Mouse (Mus musculus) CH12.LX (cell line): ENCODE measurements at regions not wholly inside any gene's neighbourhood (a gene's known extent, or its start where the extent isn't known, plus 50 kb on each side); places are given as distances from the start of the nearest gene placed in this dataset.

Experiments
- DNase-seq: peaks from one replicate; pipeline ENCODE4 v3.0.0-alpha.2; 2013; ENCODE audit errors: extremely low read depth
- H3K27ac ChIP-seq: 2 replicates; pipeline ENCODE4 v1.5.1; 2012; ENCODE audit warnings: low read depth, mild to moderate bottlenecking, control low read depth, moderate library complexity; ENCODE audit not compliant: insufficient read depth
- H3K27me3 ChIP-seq: replicated peaks from 2 replicates; pipeline ENCODE3; 2012; ENCODE audit warnings: inconsistent platforms
- H3K36me3 ChIP-seq, 2 experiments: replicated peaks in 1 of 2; 2 replicates each; pipeline versions ENCODE3 to v1.6.1; 2012; ENCODE audit warnings: inconsistent platforms in 1 of 2, low read length in 1 of 2, mild to moderate bottlenecking in 1 of 2, mixed read lengths in 1 of 2, moderate library complexity in 1 of 2; ENCODE audit not compliant: control insufficient read depth in 1 of 2, insufficient read depth in 1 of 2
- H3K4me1 ChIP-seq, 2 experiments: 2 replicates each; pipeline ENCODE4 v1.6.1; 2012; ENCODE audit warnings: inconsistent platforms in 1 of 2, moderate library complexity in 1 of 2; ENCODE audit not compliant: insufficient read depth in 2 of 2, control insufficient read depth in 1 of 2
- H3K4me2 ChIP-seq: 2 replicates; pipeline ENCODE4 v1.6.1; 2012; ENCODE audit warnings: low read depth, mild to moderate bottlenecking, control low read depth; ENCODE audit not compliant: poor library complexity, insufficient read depth, severe bottlenecking
- H3K4me3 ChIP-seq, 3 experiments: fragments of 150-350 bp in 1 of 3; sonication (generic) in 1 of 3; replicated peaks in 1 of 3; 2 replicates each; pipeline versions ENCODE3 to v1.5.1; 2011 to 2012; ENCODE audit warnings: low read depth in 2 of 3, low read length in 2 of 3, mild to moderate bottlenecking in 2 of 3, moderate library complexity in 2 of 3, control low read depth in 1 of 3, improper control_type of control experiment in 1 of 3, inconsistent platforms in 1 of 3, mixed read lengths in 1 of 3; ENCODE audit not compliant: poor library complexity in 1 of 3
- H3K79me2 ChIP-seq: replicated peaks from 2 replicates; pipeline ENCODE4 v1.6.1; 2012; ENCODE audit warnings: mild to moderate bottlenecking, moderate library complexity; ENCODE audit not compliant: control insufficient read depth, poor library complexity, insufficient read depth, severe bottlenecking; ENCODE audit errors: extremely low read depth
- H3K9ac ChIP-seq: 2 replicates; pipeline ENCODE4 v1.6.1; 2012; ENCODE audit warnings: low read depth, mild to moderate bottlenecking, control low read depth, moderate library complexity; ENCODE audit not compliant: insufficient read depth
- H3K9me3 ChIP-seq: replicated peaks from 2 replicates; pipeline ENCODE3; 2012; ENCODE audit warnings: low read length, inconsistent platforms, mixed read lengths
- BHLHE40 ChIP-seq: IDR thresholded peaks from 2 replicates; pipeline ENCODE4 v1.6.1; 2011; ENCODE audit warnings: mild to moderate bottlenecking, low read depth, low read length, improper control_type of control experiment
- CHD1 ChIP-seq: IDR thresholded peaks from 2 replicates; pipeline ENCODE4 v1.6.1; 2012; ENCODE audit warnings: low read depth, low read length, improper control_type of control experiment, inconsistent platforms
- CTCF ChIP-seq, 2 experiments: IDR thresholded peaks in 1 of 2; conservative IDR thresholded peaks in 1 of 2; 2 replicates each; pipeline ENCODE4 v1.5.1; 2011 to 2012; ENCODE audit warnings: low read depth in 2 of 2, low read length in 2 of 2, improper control_type of control experiment in 1 of 2, inconsistent platforms in 1 of 2, mild to moderate bottlenecking in 1 of 2, moderate library complexity in 1 of 2
- E2F4 ChIP-seq: IDR thresholded peaks from 2 replicates; pipeline ENCODE4 v1.6.1; 2011; ENCODE audit warnings: low read depth, low read length, improper control_type of control experiment; ENCODE audit not compliant: insufficient replicate concordance
- ELF1 ChIP-seq: IDR thresholded peaks from 2 replicates; pipeline ENCODE4 v1.6.1; 2014; ENCODE audit warnings: low read depth, mild to moderate bottlenecking, inconsistent platforms, low read length, improper control_type of control experiment
- EP300 ChIP-seq: IDR thresholded peaks from 2 replicates; pipeline ENCODE4 v1.6.1; 2011; ENCODE audit warnings: low read length, improper control_type of control experiment
- ETS1 ChIP-seq: conservative IDR thresholded peaks from 2 replicates; pipeline ENCODE4 v1.6.1; 2012; ENCODE audit warnings: low read depth, mild to moderate bottlenecking, inconsistent platforms, low read length, improper control_type of control experiment, moderate library complexity
- HCFC1 ChIP-seq: IDR thresholded peaks from 2 replicates; pipeline ENCODE4 v1.6.1; 2012; ENCODE audit warnings: low read depth, mild to moderate bottlenecking, inconsistent platforms, low read length, improper control_type of control experiment
- IRF4 ChIP-seq: IDR thresholded peaks from 2 replicates; pipeline ENCODE4 v1.6.1; 2014; ENCODE audit warnings: low read depth, mild to moderate bottlenecking, inconsistent platforms, low read length, improper control_type of control experiment
- JUN ChIP-seq: IDR thresholded peaks from 2 replicates; pipeline ENCODE4 v1.6.1; 2011; ENCODE audit warnings: low read depth, mild to moderate bottlenecking, low read length, improper control_type of control experiment, moderate library complexity; ENCODE audit not compliant: insufficient read depth
- JUND ChIP-seq: conservative IDR thresholded peaks from 2 replicates; pipeline ENCODE4 v1.6.1; 2011; ENCODE audit warnings: low read depth, low read length, improper control_type of control experiment
- KAT2A ChIP-seq: IDR thresholded peaks from 2 replicates; pipeline ENCODE4 v1.6.1; 2012; ENCODE audit warnings: low read length, improper control_type of control experiment, inconsistent platforms; ENCODE audit not compliant: insufficient replicate concordance
- MAFK ChIP-seq: IDR thresholded peaks from 2 replicates; pipeline ENCODE4 v1.6.1; 2011; ENCODE audit warnings: low read length, improper control_type of control experiment; ENCODE audit not compliant: insufficient replicate concordance
- MAX ChIP-seq: IDR thresholded peaks from 2 replicates; pipeline ENCODE4 v1.6.1; 2011; ENCODE audit warnings: low read length, improper control_type of control experiment
- MXI1 ChIP-seq: IDR thresholded peaks from 2 replicates; pipeline ENCODE4 v1.6.1; 2011; ENCODE audit warnings: mild to moderate bottlenecking, low read depth, low read length, improper control_type of control experiment
- MYC ChIP-seq: IDR thresholded peaks from 2 replicates; pipeline ENCODE4 v1.6.1; 2011; ENCODE audit warnings: low read depth, mild to moderate bottlenecking, improper control_type of control experiment, low read length
- NELFE ChIP-seq: IDR thresholded peaks from 2 replicates; pipeline ENCODE4 v1.6.1; 2011; ENCODE audit warnings: low read depth, low read length, improper control_type of control experiment
- NRF1 ChIP-seq: IDR thresholded peaks from 2 replicates; pipeline ENCODE4 v1.6.1; 2014; ENCODE audit warnings: low read depth, mild to moderate bottlenecking, inconsistent platforms, low read length, improper control_type of control experiment, moderate library complexity
- RCOR1 ChIP-seq: conservative IDR thresholded peaks from 2 replicates; pipeline ENCODE4 v1.6.1; 2012; ENCODE audit warnings: low read depth, mild to moderate bottlenecking, inconsistent platforms, low read length, improper control_type of control experiment
- SIN3A ChIP-seq: IDR thresholded peaks from 2 replicates; pipeline ENCODE4 v1.6.1; 2012; ENCODE audit warnings: low read length, improper control_type of control experiment, inconsistent platforms
- SMC3 ChIP-seq: IDR thresholded peaks from 2 replicates; pipeline ENCODE4 v1.6.1; 2011; ENCODE audit warnings: low read depth, low read length, improper control_type of control experiment
- TCF12 ChIP-seq: IDR thresholded peaks from 2 replicates; pipeline ENCODE4 v1.6.1; 2014; ENCODE audit warnings: low read depth, mild to moderate bottlenecking, inconsistent platforms, low read length, improper control_type of control experiment
- UBTF ChIP-seq: IDR thresholded peaks from 2 replicates; pipeline ENCODE4 v1.6.1; 2012; ENCODE audit warnings: low read depth, mild to moderate bottlenecking, inconsistent platforms, low read length, improper control_type of control experiment, moderate library complexity
- USF1 ChIP-seq: IDR thresholded peaks from 2 replicates; pipeline ENCODE4 v1.6.1; 2014; ENCODE audit warnings: low read depth, mild to moderate bottlenecking, inconsistent platforms, low read length, improper control_type of control experiment
- USF2 ChIP-seq: conservative IDR thresholded peaks from 2 replicates; pipeline ENCODE4 v1.6.1; 2011; ENCODE audit warnings: low read depth, low read length, improper control_type of control experiment
- ZC3H11A ChIP-seq: IDR thresholded peaks from 2 replicates; pipeline ENCODE4 v1.6.1; 2012; ENCODE audit warnings: low read depth, mild to moderate bottlenecking, inconsistent platforms, low read length, improper control_type of control experiment
- dilution Hi-C: fragments of 300-500 bp; cut with MboI; formaldehyde crosslinking; loops from 2 replicates; pipeline ENCODE4 v1.14.3; 2020; ENCODE audit warnings: low sequenced_read_pairs; ENCODE audit not compliant: extremely low pct_unique_long_range_greater_than_20kb, extremely low pct_ligation_motif_present
- in situ Hi-C: fragments of 300-500 bp; cut with MboI; formaldehyde crosslinking; loops from 3 replicates; pipeline ENCODE4 v1.14.3; 2019; ENCODE audit warnings: low sequenced_read_pairs, low pct_ligation_motif_present, low pct_unique_long_range_greater_than_20kb, mixed read lengths

DNA sequence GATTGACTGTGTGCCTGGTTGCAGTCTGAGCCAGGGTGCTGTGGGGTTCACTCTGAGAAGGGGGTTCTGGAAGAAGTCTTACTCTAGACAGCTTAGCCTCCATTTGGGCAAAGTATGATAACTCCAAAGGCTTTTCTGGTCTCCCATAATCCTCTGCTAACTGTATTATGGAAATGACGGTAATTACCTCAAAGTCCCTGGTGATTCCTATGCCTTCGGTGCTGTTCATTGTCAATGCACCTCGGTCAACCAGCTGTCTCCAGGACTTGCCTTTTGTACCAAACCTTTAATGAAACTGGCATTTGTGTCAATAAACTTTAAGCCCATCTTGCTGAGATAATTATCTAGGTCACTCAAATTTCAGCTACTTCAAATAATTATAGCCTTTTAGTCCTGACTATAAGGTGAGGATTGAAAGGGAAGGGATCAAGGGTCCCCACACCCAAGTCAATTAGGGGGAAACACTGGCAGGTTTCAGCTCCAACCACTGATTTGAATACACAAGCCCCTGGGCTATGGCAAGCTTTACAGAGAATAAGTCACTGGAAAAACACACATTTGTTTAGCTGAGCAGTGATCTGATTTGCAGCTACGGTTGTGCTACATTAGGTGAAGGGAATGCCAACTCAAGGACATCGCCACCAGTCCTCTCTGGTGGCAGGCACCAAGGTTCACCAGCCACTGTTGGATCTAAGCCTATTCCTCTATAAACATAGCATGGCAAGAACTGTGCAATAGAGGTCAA, 177.5 kb downstream of the Cartpt start:
- Histone ChIP-seq H3K27ac (no peak overlapping the region), H3K27me3 (no peaks in the 10 kb centered on the region), H3K9me3 (no peaks in the 10 kb centered on the region), H3K4me3 (no peak overlapping the region), H3K4me1 (peaks cover 6 to 40% of the 10 kb centered on the region in 2 experiments), H3K79me2 (no peaks in the 10 kb centered on the region), H3K36me3 (no peaks in the 10 kb centered on the region), H3K9ac (no peak overlapping the region; the same call in 1 of the 2 replicates), H3K4me2 (peak overlapping the region; percentile 44)
- in situ Hi-C loops, result no loop called here
- peak; percentile 40 for DNase-seq
- dilution Hi-C loops, result no loop called here
- TF ChIP-seq TCF12 (0 out of 2 replicates have a peak, but pooled peaks have one; percentile 23), ETS1 (0 out of 2 replicates have a peak, but pooled peaks have one; percentile 20), IRF4 (0 out of 2 replicates have a peak, but pooled peaks have one; percentile 39), EP300 (peak; percentile 49), RCOR1 (no peak)

DNA sequence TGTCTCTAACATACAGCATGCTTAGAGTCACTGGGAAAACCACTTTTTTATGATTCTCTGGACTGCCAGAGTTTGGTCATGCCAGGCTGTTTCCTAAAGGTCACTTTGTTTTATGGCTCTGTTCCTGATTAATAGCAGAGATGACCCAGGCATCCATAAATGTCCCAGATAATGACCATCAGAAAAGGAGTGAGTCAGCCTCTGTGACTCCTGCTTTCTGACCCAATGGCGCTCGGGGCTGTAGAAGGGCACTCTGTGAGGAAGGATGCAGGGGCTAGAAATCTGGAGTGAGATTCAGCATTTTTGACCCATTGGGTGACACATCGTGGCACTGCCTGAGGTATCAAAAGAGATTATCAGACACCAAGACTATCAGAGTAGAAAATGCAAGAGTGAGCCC, 180.3 kb downstream of the Cartpt start:
- Histone ChIP-seq H3K27me3 (no peaks in the 10 kb centered on the region), H3K4me3 (no peak overlapping the region), H3K9ac (no peak overlapping the region), H3K4me2 (no peak overlapping the region), H3K36me3 (no peaks in the 10 kb centered on the region), H3K27ac (no peak overlapping the region), H3K4me1 (peaks cover 6 to 40% of the 10 kb centered on the region in 2 experiments), H3K9me3 (no peaks in the 10 kb centered on the region), H3K79me2 (no peaks in the 10 kb centered on the region)
- dilution Hi-C loops (no loop called here), in situ Hi-C loops (no loop called here)
- no peak for TF ChIP-seq HCFC1
- no peak for TF ChIP-seq MAFK
- no peak for TF ChIP-seq CHD1
- no peak for TF ChIP-seq CTCF (conservative IDR thresholded peaks at IDR 0.05 in 1 of 2, IDR thresholded peaks at IDR 0.05 in 1 of 2; ENCODE audit: low read depth in 2 of 2, low read length in 2 of 2)
- no peak for TF ChIP-seq BHLHE40
- no peak for TF ChIP-seq MXI1
- TF ChIP-seq UBTF, result no peak
- DNase-seq, result no peak

DNA sequence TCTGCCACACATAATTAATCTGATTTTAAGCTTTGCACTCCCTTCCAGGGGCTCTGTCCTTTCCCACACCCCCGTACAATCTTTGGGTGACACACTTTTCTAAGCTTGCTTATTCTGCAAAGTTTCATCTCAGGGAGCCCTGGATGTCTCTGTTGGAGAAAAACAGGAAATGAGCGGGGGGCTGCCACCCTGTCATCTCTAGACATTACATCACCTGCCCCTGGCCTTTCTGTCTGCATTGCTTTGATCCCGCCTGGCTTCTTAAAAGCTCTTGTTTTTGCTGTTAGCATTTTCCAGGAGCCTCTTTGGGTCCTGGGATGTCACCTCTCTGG, 180.2 kb upstream of the Map1b start:
- Histone ChIP-seq H3K36me3 (no peaks in the 10 kb centered on the region), H3K4me3 (no peak overlapping the region), H3K9ac (no peak overlapping the region), H3K27ac (no peak overlapping the region), H3K4me2 (no peak overlapping the region), H3K27me3 (no peaks in the 10 kb centered on the region), H3K79me2 (no peaks in the 10 kb centered on the region), H3K4me1 (peaks cover 0 to 19% of the 10 kb centered on the region in 2 experiments; a peak in 2 of 4 replicates), H3K9me3 (no peaks in the 10 kb centered on the region)
- in situ Hi-C loops (no loop called here), dilution Hi-C loops (no loop called here)
- DNase-seq, result no peak
- TF ChIP-seq RCOR1 (no peak), SMC3 (no peak), NELFE (no peak), ELF1 (no peak), NRF1 (no peak), KAT2A (no peak), MAX (no peak), USF1 (no peak), SIN3A (no peak), ZC3H11A (no peak), E2F4 (no peak), USF2 (no peak), JUN (no peak), CHD1 (no peak), MYC (no peak), BHLHE40 (no peak), JUND (no peak)
